Mouse (Mus musculus) liver, embryonic 16.5 days (tissue): ENCODE data around the gene Olfml2a. TPM values are rescaled to one million over a fixed set of nuclear protein-coding genes. Genes with fewer than 3 reads are reported as not detected.

ENCODE experiments used
- ATAC-seq: fragments of 200-750 bp; cut with Nextera tagmentation; 2 replicates; pipeline ENCODE4 v1.8.0; 2017; ENCODE audit warnings: low read depth, mild to moderate bottlenecking, moderate number of reproducible peaks, moderate library complexity
- H3K27ac ChIP-seq: fragments of 300-500 bp; sonication (generic); 2 replicates; pipeline ENCODE4 v1.5.1; 2014; ENCODE audit warnings: mild to moderate bottlenecking, low read length
- H3K27me3 ChIP-seq: fragments of 300-500 bp; sonication (generic); 2 replicates; pipeline ENCODE4 v1.6.1; 2014; ENCODE audit warnings: low read depth, low read length, mixed read lengths; ENCODE audit not compliant: control insufficient read depth, insufficient read depth
- H3K36me3 ChIP-seq: fragments of 300-500 bp; sonication (generic); 2 replicates; pipeline ENCODE4 v1.6.1; 2014; ENCODE audit warnings: mild to moderate bottlenecking; ENCODE audit not compliant: control insufficient read depth, insufficient read depth
- H3K4me1 ChIP-seq: fragments of 300-500 bp; sonication (generic); 2 replicates; pipeline ENCODE4 v1.6.1; 2014; ENCODE audit warnings: low read depth, low read length, mixed read lengths; ENCODE audit not compliant: control insufficient read depth
- H3K4me2 ChIP-seq: fragments of 300-500 bp; sonication (generic); 2 replicates; pipeline ENCODE4 v1.6.1; 2014; ENCODE audit warnings: low read depth, low read length, mixed read lengths
- H3K4me3 ChIP-seq: fragments of 300-500 bp; sonication (generic); 2 replicates; pipeline ENCODE4 v1.5.1; 2014; ENCODE audit warnings: low read depth, mild to moderate bottlenecking, low read length
- H3K9ac ChIP-seq: fragments of 300-500 bp; sonication (generic); 2 replicates; pipeline ENCODE4 v1.6.1; 2014; ENCODE audit warnings: low read depth, low read length
- H3K9me3 ChIP-seq: fragments of 300-500 bp; sonication (generic); replicated peaks from 2 replicates; pipeline ENCODE4 v1.6.1; 2016; ENCODE audit warnings: low read length; ENCODE audit not compliant: control insufficient read depth
- WGBS: fragments of 180-500 bp; shearing (Covaris S2); extraction: QIAGEN DNeasy Blood & Tissue Kit; methylation state at CpG from one replicate; pipeline ENCODE4 v1.1.7; 2014; ENCODE audit not compliant: insufficient replicate concordance; 5-methylcytosine and 5-hydroxymethylcytosine counted together
- polyA plus RNA-seq: library from polyadenylated mRNA; unstranded; fragments of >200 nt; fragmentation: Nextera tagmentation; extraction: Ambion mirVana; gene quantifications from 2 replicates; pipeline ENCODE4 v1.2.1, GENCODE M21; 2015

Gene Olfml2a
- polyA plus RNA-seq, 1 experiment from 2014 or later = 0.19 TPM

GRCm38 (mm10) chr2:38987803-38988510, 56.2 kb downstream of the Olfml2a start:
- H3K4me2 ChIP-seq = no peak overlapping the region
- H3K9me3 ChIP-seq = peaks cover 5% of the 10 kb centered on the region; the same call in 1 of the 2 replicates
- 68% methylated on average over 6 of the region's 6 CpGs for WGBS
- no peak for ATAC-seq
- H3K36me3 ChIP-seq = no peaks in the 10 kb centered on the region
- H3K27ac ChIP-seq = no peak overlapping the region
- no peaks in the 10 kb centered on the region for H3K27me3 ChIP-seq
- peaks cover 29% of the 10 kb centered on the region for H3K4me1 ChIP-seq
- H3K9ac ChIP-seq = no peak overlapping the region
- H3K4me3 ChIP-seq = no peak overlapping the region

- no peak overlapping the region for H3K4me2 ChIP-seq
- H3K27ac ChIP-seq = peak overlapping the region; percentile 37; the same call in 1 of the 2 replicates
- ATAC-seq = peak; percentile 85
Measured at GRCm38 (mm10) chr2:38988929-38989328, 57.2 kb downstream of the Olfml2a start.

GRCm38 (mm10) chr2:38992004-38992403, 60.2 kb downstream of the Olfml2a start:
- 29% methylated on average over 4 of the region's 4 CpGs for WGBS
- peaks cover 29% of the 10 kb centered on the region for H3K4me1 ChIP-seq
- no peak overlapping the region for H3K27ac ChIP-seq

More at GRCm38 (mm10) chr2:38988929-38989328, 57.2 kb downstream of the Olfml2a start:
- Histone ChIP-seq H3K9me3 (peaks cover under 1% of the 10 kb centered on the region; the same call in 1 of the 2 replicates), H3K4me3 (no peak overlapping the region), H3K36me3 (no peaks in the 10 kb centered on the region), H3K4me1 (peaks cover 29% of the 10 kb centered on the region), H3K27me3 (no peaks in the 10 kb centered on the region), H3K9ac (no peak overlapping the region)
- 30% methylated on average over 2 of the region's 2 CpGs for WGBS

GRCm38 (mm10) chr2:38992452-38992851, 60.7 kb downstream of the Olfml2a start:
- no peak for ATAC-seq
- no peak overlapping the region for H3K4me3 ChIP-seq
- no peak overlapping the region for H3K27ac ChIP-seq
- H3K27me3 ChIP-seq = no peaks in the 10 kb centered on the region
- H3K9me3 ChIP-seq = no peaks in the 10 kb centered on the region
- no peak overlapping the region for H3K9ac ChIP-seq
- H3K36me3 ChIP-seq = no peaks in the 10 kb centered on the region
- peaks cover 26% of the 10 kb centered on the region for H3K4me1 ChIP-seq
- H3K4me2 ChIP-seq = no peak overlapping the region
- WGBS = 66% methylated on average over 4 of the region's 4 CpGs

More at GRCm38 (mm10) chr2:38992004-38992403, 60.2 kb downstream of the Olfml2a start:
- Histone ChIP-seq H3K36me3 (no peaks in the 10 kb centered on the region), H3K4me3 (no peak overlapping the region), H3K9ac (no peak overlapping the region), H3K27me3 (no peaks in the 10 kb centered on the region), H3K4me2 (no peak overlapping the region), H3K9me3 (no peaks in the 10 kb centered on the region)
- ATAC-seq = no peak

GRCm38 (mm10) chr2:38997386-38998374, 65.9 kb downstream of the Olfml2a start, which contains the start of gene Wdr38:
Wdr38 (plus strand) TSS chr2:38997476.
- Histone ChIP-seq H3K27me3 (no peaks in the 10 kb centered on the region), H3K4me2 (peak within 1 kb of the TSS; percentile 68), H3K36me3 (peaks cover 20% of the 10 kb centered on the region), H3K4me3 (peak within 1 kb of the TSS; percentile 58), H3K9ac (peak within 1 kb of the TSS; percentile 52), H3K27ac (peak within 1 kb of the TSS; percentile 65), H3K9me3 (no peaks in the 10 kb centered on the region), H3K4me1 (peaks cover 15% of the 10 kb centered on the region)
- WGBS = 10% methylated on average over 33 of the region's 33 CpGs
- ATAC-seq = peak; percentile 89

- no peak for ATAC-seq
- WGBS = 42% methylated on average over 4 of the region's 4 CpGs
- H3K4me1 ChIP-seq = peaks cover 32% of the 10 kb centered on the region
- H3K36me3 ChIP-seq = peaks cover 20% of the 10 kb centered on the region
- no peaks in the 10 kb centered on the region for H3K27me3 ChIP-seq
- no peaks in the 10 kb centered on the region for H3K9me3 ChIP-seq
- H3K4me3 ChIP-seq = no peak overlapping the region
- H3K4me2 ChIP-seq = no peak overlapping the region
- peak overlapping the region; percentile 10; the same call in 1 of the 2 replicates for H3K27ac ChIP-seq
- no peak overlapping the region for H3K9ac ChIP-seq
Measured at GRCm38 (mm10) chr2:38999381-38999780, 67.6 kb downstream of the Olfml2a start.

- H3K36me3 ChIP-seq = peaks cover 20% of the 10 kb centered on the region
- no peak overlapping the region for H3K4me2 ChIP-seq
- peaks cover 33% of the 10 kb centered on the region for H3K4me1 ChIP-seq
- WGBS = 50% methylated on average over 8 of the region's 8 CpGs
- no peak overlapping the region for H3K27ac ChIP-seq
- no peaks in the 10 kb centered on the region for H3K27me3 ChIP-seq
- H3K9me3 ChIP-seq = no peaks in the 10 kb centered on the region
- H3K4me3 ChIP-seq = no peak overlapping the region
- no peak overlapping the region for H3K9ac ChIP-seq
- ATAC-seq = no peak
Measured at GRCm38 (mm10) chr2:38999910-39000586, 68.3 kb downstream of the Olfml2a start.

GRCm38 (mm10) chr2:39000587-39000919, 68.8 kb downstream of the Olfml2a start:
- no peak for ATAC-seq
- no peak overlapping the region for H3K9ac ChIP-seq
- 70% methylated on average over 4 of the region's 4 CpGs for WGBS
- H3K27me3 ChIP-seq = no peaks in the 10 kb centered on the region
- H3K4me1 ChIP-seq = peaks cover 33% of the 10 kb centered on the region
- H3K4me3 ChIP-seq = no peak overlapping the region
- no peaks in the 10 kb centered on the region for H3K9me3 ChIP-seq
- no peak overlapping the region for H3K27ac ChIP-seq
- peaks cover 20% of the 10 kb centered on the region for H3K36me3 ChIP-seq
- H3K4me2 ChIP-seq = no peak overlapping the region
